Mouse (Mus musculus) right cerebral cortex, adult 2 months (tissue): ENCODE measurements at regions not wholly inside any gene's neighbourhood (a gene's known extent, or its start where the extent isn't known, plus 50 kb on each side); places are given as distances from the start of the nearest gene placed in this dataset.
A peak's percentile ranks its signal among the peaks of the same experiment; 100 is the strongest.

ENCODE experiments used
- DNase-seq, 2 experiments: peaks; one replicate each; pipeline ENCODE4 v3.0.0; 2021 to 2022; ENCODE audit warnings: low spot score in 2 of 2

GRCm38 (mm10) chr7:115290801-115291417, 547.4 kb downstream of the Insc start:
- DNase-seq: no peak

DNA sequence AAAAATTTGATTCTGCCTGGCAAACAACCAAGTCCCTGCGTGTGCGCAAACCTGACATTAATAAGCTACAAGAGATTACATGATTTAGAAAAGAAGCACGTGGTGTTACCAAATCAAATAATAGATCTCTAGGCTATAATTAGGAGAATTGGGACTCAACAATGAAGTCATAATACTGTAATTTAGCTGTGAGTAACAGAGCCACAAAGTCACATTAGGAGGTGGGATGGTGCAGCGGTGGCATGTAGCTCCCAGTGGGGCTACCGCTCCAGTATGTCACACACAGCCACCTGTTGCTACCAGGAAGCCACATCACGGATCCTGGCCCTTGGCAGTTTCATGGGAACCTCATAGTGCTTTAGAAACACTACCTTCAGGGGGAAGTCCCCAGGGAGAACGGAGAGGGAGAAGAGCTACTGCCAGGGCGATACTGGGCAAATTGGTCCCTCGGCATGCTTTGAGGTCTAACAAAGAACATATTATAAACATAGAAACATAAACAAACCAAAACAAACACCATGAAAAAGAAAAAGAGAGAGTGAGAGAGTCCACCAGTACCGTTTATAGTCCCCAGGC, 551.2 kb downstream of the Insc start:
- no peak for DNase-seq

DNA sequence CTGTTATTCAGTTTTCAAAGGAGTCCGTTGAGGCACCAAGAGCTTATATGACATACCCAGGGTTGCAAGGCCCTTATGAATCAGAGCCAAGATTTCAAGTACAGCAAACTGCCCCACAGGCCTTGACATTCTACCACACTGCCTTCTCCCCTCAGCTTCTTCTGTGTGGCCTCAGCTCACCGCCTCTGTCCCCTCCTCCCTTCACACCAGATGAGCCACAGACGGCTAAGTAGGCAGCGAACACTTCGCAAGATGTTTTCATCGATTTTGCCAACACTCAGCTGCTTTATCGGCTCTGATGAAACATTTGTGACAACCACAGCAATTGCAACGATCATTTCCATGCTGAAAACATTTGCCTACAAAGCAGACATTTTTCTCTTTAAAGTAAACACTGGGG, 556.7 kb downstream of the Insc start:
- no peak for DNase-seq

GRCm38 (mm10) chr7:115308377-115308776, 564.9 kb downstream of the Insc start:
- DNase-seq: no peak

DNA sequence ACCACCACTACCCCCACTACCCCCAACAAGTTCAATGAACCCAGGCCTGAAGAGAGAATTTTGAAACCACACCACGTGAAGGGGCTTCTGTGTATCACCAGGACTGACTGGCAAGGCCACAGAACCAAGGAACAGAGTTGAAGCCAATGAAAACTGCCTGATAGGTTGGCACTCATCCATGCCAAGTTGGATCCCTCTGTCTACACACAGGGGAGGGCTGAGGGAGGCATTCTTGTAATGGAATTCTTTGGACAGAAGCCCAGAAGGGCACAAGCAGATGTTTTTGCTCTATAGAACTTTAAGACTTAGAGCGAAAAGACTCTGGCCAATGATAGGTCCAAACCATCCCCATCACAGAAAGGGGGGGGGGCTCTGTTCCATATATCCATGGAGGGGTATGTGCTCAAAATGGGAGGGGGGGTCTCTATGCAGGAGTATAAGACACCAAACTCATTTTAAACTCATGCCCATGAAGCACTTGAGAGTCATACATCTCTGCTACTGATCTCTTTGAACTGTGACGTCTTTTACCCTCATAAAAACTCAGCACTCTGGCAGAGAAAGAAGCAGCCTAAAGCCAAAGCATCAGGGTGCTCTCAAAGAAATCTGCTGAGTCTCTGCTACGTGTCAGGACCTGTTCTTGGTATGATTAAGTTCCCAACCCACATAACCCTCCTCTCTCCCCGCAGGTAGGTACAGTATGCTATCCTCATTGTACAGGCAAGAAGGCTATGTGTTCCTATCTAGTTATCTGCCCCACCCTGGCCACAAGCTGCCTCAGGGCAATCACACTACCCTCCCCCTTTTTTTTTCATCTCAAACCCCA, 567.1 kb downstream of the Insc start:
- DNase-seq: no peak

DNA sequence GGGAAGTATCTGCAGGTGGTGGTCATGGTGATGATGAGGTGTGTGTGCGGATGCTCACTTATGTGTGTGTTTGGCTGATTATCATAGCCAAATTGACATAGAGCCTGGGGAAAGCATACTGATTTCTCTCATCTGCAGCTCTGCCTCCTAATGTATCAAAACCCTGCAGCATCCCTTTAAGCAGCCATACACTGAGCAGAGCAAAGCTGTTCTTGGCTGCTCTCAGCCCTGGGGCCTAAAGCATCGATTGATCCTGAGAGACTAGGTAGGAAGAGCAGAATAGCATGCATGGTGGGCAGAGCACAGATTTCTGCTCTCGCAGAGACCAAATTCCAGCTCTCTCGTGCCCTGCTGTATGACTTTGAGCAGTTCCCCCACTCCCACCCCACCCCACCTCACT, 576.0 kb downstream of the Insc start:
- no peak for DNase-seq

DNA sequence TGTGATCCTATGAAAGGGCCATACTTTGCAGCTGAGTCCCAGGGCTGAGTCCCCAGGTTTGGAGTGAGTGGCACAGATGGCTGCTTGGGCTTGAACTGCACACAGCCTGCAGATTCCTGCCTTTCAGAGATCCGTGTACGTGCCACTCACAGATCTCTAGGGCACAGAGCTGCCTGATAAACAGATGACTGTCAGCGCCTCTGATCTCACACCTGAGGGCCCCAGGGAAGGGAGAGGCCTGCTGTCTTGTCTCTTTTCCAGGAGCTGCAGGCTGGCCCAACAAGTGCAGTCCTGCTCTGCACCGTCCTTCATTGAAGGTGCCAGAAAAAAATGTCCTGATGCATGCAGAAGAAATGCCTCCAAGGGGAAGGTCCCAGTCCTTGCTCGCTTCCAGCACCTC, 579.5 kb downstream of the Insc start:
- no peak for DNase-seq

GRCm38 (mm10) chr7:115328300-115328699, 584.8 kb downstream of the Insc start:
- no peak for DNase-seq

GRCm38 (mm10) chr7:115331698-115332097, 588.2 kb downstream of the Insc start:
- no peak for DNase-seq

GRCm38 (mm10) chr7:115333046-115333577, 589.6 kb downstream of the Insc start:
- no peak for DNase-seq

DNA sequence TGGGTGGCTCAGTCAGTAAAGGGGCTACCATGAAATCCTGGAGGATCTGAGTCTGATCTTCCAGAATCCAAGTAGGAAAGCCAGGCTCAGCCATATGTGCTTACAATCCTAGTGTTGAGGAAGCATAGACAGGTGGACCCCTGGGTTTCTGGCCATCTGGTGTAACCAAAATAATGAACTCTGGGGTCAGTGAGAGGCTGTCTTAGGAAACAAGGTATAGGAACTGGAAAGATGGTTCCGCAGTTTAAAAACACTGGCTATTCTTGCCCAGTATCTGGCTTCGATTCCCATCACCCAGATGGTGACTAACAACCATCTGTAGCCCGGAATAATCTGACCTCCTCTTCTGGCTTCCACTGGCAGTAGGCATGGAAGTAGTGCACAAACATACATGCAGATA, 591.6 kb downstream of the Insc start:
- DNase-seq: no peak

DNA sequence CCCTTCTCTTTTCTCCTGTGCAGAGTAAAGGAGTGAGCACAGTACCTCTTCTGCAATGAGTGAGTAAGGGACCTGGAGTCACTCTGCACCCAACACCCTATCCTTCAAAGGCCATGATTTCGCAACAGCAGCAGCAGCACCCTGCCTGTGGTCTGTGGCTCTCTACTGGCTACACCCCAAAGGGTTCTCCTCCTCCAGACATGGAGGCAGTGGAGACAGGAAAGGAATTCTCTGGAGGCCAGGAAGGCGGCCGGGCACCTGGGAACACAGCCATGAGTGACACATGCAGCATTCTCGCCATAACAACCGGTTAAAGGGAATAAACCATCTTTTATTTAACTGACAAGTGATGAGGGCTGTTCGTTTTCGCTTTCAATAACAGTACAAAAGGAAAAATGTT, 596.7 kb downstream of the Insc start:
- DNase-seq: no peak

DNA sequence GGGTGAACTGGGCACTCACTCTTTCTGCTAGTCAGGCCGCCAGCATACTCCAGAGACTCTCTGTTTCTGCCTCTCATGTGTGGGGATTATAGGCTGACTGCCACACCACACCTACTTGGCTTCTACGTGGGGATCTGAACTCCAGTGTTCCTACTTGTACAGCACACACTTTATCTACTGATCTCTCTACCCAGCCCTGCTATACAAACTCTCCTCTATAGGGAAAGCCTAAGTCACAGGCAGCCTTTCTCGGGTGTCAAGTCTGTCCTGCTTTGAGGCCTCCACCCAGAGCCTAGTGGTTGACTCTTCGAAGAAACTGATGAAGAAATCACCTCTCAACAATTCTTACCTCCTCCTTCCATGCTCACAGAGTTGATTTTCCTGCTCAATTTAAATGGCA, 597.5 kb downstream of the Insc start:
- DNase-seq: no peak

- DNase-seq: no peak
These were observed 602.3 kb downstream of the Insc start for GRCm38 (mm10) chr7:115345749-115346148.

GRCm38 (mm10) chr7:115358711-115359110, 615.2 kb downstream of the Insc start:
- no peak for DNase-seq

DNA sequence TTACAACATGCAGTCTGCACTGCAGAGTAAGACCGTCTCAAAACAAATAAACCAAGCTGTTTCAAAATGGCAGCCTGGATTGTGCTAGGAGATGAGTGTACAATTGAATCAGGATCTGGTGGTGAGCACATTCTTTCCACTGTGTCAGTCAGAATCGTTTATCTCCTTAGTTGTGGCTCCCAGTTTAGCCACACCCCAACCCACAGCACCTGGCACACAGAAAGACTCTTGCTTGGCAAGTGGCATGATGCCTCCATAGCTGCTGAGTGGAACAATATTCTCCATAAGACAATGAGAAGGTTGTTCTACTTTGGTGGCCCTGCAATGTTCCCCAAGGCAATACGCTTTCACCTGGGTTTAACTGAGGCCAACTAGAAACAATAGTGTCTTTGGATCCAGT, 616.6 kb downstream of the Insc start:
- no peak for DNase-seq

DNA sequence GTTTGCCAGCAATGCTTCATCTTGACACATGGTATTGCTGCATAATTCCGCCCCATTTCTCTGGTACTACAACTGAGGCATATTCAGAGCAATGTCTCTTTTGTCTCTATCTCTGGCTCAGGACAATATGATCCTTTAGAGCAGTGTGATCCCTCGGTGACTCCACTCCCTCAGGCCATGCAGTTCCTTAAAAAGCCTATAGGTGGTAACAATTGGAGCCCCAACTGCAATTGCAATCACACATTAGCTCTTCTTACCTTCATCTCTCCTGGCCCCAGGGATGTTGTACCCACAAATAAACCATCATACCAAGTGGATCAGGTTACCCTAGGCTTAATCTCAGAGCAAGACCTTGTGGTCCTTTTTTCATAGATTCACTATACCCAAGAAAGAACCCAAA, 618.6 kb downstream of the Insc start:
- DNase-seq: no peak

- DNase-seq: peak; percentile 58 to 61
These were observed 623.4 kb downstream of the Insc start for GRCm38 (mm10) chr7:115366910-115367309.

- DNase-seq: no peak
These were observed 627.6 kb downstream of the Insc start for GRCm38 (mm10) chr7:115371143-115371542.

DNA sequence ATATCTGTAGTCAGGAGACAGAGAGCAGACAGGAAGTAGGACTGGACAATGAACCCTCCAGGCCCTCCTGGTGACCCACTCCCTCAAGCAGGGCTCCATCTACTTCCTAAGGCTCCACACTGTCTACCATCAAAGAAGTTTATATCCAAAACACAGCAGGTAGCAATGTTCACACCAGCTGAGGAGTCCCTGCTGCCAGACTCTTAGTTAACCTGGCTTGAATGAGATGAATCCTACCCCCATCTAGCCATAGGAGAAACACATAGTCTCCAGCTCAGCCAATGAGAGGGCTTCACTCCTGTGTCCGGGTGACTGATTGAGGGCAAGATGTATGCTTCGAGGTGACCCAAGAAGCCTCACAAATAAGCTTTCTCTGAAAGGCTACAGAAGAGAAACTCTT, 629.4 kb downstream of the Insc start:
- DNase-seq: no peak

- no peak for DNase-seq
These were observed 630.5 kb downstream of the Insc start for GRCm38 (mm10) chr7:115373781-115374533.

GRCm38 (mm10) chr7:115376067-115376466, 632.6 kb downstream of the Insc start:
- DNase-seq: no peak
